Mouse (Mus musculus): ENCODE results near the gene Rnase10.

- TF ChIP-seq POLR2A (IDR thresholded peaks at IDR 0.05; ENCODE audit: borderline replicate concordance, low read depth, low read length) (no peak), CTCF (IDR thresholded peaks at IDR 0.05; ENCODE audit: low read depth, low read length) (no peak)
These were observed 27.7 kb downstream of the Rnase10 start for GRCm38 (mm10) chr14:51035206-51035605.

Measured in bone marrow macrophage, adult 2 months (primary cell).